Mouse (Mus musculus): ENCODE results near the gene Cdk17. TPM values are rescaled to one million over a fixed set of nuclear protein-coding genes. Genes with fewer than 3 reads are reported as not detected.

Cdk17 gene
- total RNA-seq, 2 experiments from 2014 or later, result 4.5 to 7.0 TPM

DNA sequence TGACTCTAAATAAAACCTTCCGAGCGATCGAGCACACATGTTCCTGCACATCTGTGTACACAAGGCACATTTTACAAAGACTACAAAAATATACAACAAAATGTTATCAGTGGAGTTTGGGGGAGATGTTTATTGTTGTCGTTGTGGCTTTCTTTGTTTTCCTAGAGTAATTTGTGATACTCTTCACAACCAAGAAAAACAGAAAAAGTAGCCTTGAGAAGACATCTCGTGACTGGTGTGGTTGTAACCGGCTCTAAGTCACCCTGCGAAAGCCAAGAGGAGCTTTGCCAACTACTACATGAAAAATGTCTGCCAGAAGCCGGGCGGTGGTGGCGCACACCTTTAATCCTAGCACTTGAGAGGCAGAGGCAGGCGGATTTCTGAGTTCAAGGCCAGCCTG is 145.7 kb downstream of the Cdk17 start:
- intact Hi-C loops (cut with DNase I), result no loop called here
- DNase-seq, result no peak

DNA sequence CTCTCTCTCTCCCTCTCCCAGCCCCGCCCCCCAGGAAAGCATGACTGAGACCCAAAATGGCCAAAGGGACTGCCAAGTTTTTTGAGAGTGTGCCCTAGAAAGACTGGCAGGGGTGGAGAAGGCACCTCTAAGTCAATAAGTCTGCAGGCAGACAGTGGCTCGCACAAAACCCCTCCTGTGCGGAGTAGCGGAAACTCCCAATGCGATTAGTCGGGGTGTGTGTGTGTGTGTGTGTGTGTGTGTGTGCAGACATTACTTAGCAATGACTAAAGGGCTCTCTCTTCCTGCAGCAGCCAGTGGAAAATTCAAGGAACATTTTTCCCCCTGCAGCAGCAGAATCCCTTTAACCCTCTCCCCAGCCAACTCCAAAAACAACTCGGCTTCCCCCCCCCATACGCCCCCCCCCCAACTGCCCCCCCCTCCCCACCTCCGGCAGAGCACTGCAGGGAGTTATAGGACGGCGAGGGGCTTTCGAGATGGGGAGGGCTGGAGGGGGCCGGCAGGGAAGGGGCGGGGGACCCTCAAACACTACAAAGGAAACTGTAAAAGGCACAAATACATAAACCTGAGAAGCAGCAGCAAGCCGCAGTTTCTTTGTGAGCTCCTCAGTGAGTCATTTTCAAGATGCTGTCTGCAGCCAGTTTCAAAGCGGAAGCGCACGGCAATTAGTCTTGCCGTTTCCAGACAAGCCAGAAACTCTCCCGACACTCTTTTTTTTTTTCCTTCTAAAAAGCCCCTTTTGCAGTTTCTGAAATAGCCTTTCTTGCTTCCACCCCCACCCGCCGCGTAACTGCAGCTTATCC is 148.7 kb downstream of the Cdk17 start:
- DNase-seq, result peak in 1 of 2 experiments; percentile 46
- intact Hi-C loops (cut with DNase I), result no loop called here

DNA sequence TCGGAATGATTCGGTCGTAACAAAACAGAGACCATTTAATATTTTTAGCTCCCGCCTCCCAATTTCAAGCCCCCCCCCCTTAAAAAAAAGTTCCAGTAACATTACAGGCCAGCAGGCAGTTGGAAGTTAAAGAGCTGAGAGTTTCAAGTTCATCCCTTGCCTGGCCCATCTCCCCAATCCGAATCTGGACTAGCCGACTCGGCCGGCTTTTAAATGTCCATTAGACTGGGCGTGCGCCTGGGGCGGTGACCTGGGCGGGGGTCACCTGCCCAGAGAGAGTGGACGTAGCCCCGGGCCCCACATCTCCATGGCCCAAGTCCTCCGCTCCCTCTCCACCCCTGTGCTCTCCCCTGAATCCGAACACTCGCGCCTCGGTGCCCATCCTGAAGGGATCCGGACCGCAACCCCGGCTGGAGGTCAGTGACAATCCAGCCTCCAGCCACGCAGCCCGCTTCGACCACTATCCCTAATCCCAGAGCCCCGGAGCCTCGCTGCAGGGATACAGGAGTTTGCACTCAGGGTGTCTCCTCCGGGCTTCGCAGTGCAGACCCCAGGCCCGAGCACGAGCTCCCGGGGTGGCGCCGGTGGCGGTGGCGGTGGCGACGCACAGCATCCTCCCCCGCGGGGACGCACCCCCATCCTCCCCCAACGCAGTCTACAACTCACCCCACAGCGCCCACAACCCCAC is 149.4 kb downstream of the Cdk17 start:
- DNase-seq, result peak in 1 of 2 experiments; percentile 37
- intact Hi-C loops (cut with DNase I), result no loop called here

- intact Hi-C loops (cut with DNase I), result no loop called here
- DNase-seq, result peak; percentile 35 to 41
Measured at GRCm38 (mm10) chr10:93310721-93311411, 150.2 kb downstream of the Cdk17 start, which contains the start of gene Elk3. Elk3 (minus strand) TSS chr10:93311135.

DNA sequence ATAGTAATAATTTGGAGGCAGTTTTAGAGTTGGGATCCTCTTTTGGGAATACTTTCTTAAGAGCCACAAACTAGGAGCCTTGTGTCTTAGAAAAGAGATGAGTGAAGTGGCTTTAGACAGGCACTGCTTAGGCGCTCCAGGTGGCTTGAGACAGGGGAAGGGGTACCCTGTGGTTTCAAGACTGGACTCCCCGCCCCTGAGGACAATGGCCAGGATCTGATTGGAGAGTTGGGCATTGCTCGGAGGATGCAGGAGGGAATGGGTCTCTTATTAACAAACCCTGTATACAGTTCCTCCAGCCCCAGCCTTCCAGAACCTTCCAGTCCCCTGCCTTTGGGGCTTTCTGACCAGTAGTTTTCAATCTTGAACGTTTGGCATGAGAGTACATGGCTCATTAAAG is 150.9 kb downstream of the Cdk17 start:
- no peak for DNase-seq
- intact Hi-C loops (cut with DNase I), result no loop called here

Small RNA genes lying within 50 kb of the gene (microRNA-seq; reads per million reads assigned to microRNA genes)
- gene Mir1931, result 0 reads per million in 2 experiments

Other genes starting within 250 kb of the Cdk17 start
- gene Cfap54, start 79.3 kb upstream of the Cdk17 start, total RNA-seq (2021), result 1 to 10 TPM in 1 of 2 experiments, under 1 TPM in 1; 0.69 to 1.6 TPM
- gene Elk3, start 150.3 kb downstream of the Cdk17 start, total RNA-seq (2021), result 10 to 100 TPM; 11.6 to 14.2 TPM